Mouse (Mus musculus) liver, embryonic 14.5 days (tissue): ENCODE results near the gene Ccl9.

Experiments
- CTCF ChIP-seq: IDR thresholded peaks from 2 replicates; pipeline ENCODE4 v1.5.1; 2016; ENCODE audit warnings: antibody characterized with exemption, low read depth, control low read depth
- EP300 ChIP-seq: IDR thresholded peaks from 2 replicates; pipeline ENCODE4 v1.6.1; 2016; ENCODE audit warnings: antibody characterized with exemption, low read depth

- TF ChIP-seq CTCF (no peak), EP300 (no peak)
Observed at GRCm38 (mm10) chr11:83550186-83550632, 28.2 kb downstream of the Ccl9 start.
